Mouse (Mus musculus) CH12.LX (cell line): Measurements from ENCODE around the gene Zfp729b.

Experiments
- CTCF ChIP-seq, 2 experiments: IDR thresholded peaks in 1 of 2; conservative IDR thresholded peaks in 1 of 2; 2 replicates each; pipeline ENCODE4 v1.5.1; 2011 to 2012; ENCODE audit warnings: low read depth in 2 of 2, low read length in 2 of 2, improper control_type of control experiment in 1 of 2, inconsistent platforms in 1 of 2, mild to moderate bottlenecking in 1 of 2, moderate library complexity in 1 of 2
- KAT2A ChIP-seq: IDR thresholded peaks from 2 replicates; pipeline ENCODE4 v1.6.1; 2012; ENCODE audit warnings: low read length, improper control_type of control experiment, inconsistent platforms; ENCODE audit not compliant: insufficient replicate concordance
- SMC3 ChIP-seq: IDR thresholded peaks from 2 replicates; pipeline ENCODE4 v1.6.1; 2011; ENCODE audit warnings: low read depth, low read length, improper control_type of control experiment
- ZC3H11A ChIP-seq: IDR thresholded peaks from 2 replicates; pipeline ENCODE4 v1.6.1; 2012; ENCODE audit warnings: low read depth, mild to moderate bottlenecking, inconsistent platforms, low read length, improper control_type of control experiment

DNA sequence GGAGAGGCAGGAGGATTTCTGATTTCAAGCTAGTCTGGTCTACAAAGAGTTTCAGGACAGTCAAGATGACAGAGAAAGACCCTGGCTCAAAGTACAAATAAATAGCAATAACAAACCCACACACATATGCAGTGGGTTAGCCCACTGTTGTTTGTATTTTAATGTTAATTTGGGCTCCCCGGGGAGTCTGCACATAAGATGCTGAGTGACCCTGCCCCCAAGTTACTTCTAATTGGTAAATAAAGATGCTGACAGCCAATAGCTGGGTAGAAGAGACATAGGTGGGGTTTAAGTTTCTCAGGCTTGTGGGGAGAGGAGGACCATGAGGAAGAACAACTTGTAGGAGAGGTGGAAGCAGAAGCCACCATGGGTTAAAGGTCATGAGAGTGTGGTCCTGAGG, 63.6 kb downstream of the Zfp729b start:
- TF ChIP-seq SMC3 (no peak), CTCF (conservative IDR thresholded peaks at IDR 0.05 in 1 of 2, IDR thresholded peaks at IDR 0.05 in 1 of 2; ENCODE audit: low read depth in 2 of 2, low read length in 2 of 2) (no peak), ZC3H11A (no peak), KAT2A (no peak)
